Mouse (Mus musculus) right cerebral cortex, postnatal 4 days (tissue): Measurements from ENCODE around the gene Adarb1.

Source experiments
- DNase-seq: peaks from one replicate; pipeline ENCODE4 v3.0.0-alpha.2; 2022

Gene Adarb1

DNA sequence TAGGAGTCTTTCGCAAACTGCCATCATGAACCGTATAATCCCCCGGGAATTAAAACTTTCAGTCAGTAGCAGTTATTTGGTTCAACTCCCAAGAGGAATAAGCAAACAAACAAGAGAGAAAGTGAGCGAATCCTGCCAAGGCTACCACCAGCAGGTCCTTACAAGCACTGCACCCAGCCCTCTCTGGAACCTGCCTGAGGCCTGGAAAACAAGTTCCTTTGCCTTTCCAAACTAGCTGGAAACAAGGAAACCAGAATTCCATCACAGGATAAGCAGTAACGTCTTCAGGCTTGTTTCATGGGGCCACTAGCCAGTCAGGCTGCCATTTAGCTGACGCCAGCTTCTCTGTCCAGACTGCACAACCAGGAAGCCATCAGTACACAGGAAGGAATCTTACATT, 37.4 kb downstream of the Adarb1 start:
- no peak for DNase-seq

DNA sequence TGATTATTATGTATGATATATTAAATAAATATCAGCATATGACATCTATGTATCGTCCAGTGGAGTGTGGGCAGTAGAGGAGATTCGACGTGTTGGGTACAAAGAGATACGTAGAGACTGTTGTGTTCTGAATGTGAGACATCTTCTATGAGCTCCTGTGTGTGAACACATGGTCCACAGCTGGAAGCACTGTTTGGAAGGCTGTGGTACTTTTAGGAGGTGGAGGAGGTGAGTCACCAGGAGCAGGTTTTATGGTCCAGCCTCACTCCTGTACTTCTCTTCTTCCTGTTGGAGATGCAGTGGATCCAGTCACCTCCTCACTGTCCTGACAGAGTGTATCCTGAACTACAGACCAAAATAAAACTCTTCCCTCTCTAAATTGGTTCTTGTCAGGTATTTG, 38.9 kb downstream of the Adarb1 start:
- DNase-seq, result no peak

DNA sequence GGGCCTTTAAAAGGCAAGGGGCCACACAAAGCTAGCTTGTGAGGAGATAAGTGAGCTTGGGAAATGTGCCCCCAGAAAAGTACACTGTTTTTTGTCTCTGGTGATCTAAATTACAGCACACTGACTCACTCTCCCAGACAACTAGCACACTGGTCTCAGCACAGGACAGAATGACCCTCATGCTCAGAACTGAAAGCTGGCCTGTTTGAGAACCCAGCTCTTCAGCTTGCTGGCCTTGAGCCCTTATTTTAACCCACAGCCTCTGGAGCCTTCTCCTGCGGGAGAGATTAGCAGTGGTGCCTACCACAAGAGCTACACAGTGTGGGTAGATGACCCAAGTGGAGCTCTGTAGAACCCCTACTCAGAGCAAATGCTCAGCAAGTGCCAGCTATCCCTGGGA, 42.0 kb downstream of the Adarb1 start:
- DNase-seq, result no peak

- DNase-seq, result no peak
These were observed 43.1 kb downstream of the Adarb1 start for GRCm38 (mm10) chr10:77374948-77375347.

GRCm38 (mm10) chr10:77374407-77374806, 43.7 kb downstream of the Adarb1 start:
- no peak for DNase-seq

GRCm38 (mm10) chr10:77370129-77370528, 47.9 kb downstream of the Adarb1 start:
- no peak for DNase-seq

DNA sequence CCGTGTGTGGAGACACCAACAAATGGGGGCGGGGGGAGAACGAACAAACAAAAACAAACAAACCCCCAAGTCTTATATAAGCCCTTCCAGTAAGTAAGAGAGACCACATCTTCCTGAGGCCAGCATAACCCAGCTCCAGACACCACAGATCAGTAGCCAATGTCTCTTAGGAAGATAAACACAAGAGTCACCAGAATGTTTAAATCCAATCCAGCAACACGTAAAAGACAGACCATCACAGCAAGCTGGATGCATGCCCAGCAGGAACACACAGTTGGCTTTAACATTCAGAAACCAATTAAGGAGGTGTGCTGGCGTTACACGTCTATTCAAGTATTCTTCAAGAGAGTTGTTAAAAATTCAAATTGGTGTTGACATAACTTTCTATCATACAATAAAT, 50.1 kb downstream of the Adarb1 start:
- no peak for DNase-seq

- DNase-seq, result no peak
These were observed 51.1 kb downstream of the Adarb1 start for GRCm38 (mm10) chr10:77366959-77367358.

DNA sequence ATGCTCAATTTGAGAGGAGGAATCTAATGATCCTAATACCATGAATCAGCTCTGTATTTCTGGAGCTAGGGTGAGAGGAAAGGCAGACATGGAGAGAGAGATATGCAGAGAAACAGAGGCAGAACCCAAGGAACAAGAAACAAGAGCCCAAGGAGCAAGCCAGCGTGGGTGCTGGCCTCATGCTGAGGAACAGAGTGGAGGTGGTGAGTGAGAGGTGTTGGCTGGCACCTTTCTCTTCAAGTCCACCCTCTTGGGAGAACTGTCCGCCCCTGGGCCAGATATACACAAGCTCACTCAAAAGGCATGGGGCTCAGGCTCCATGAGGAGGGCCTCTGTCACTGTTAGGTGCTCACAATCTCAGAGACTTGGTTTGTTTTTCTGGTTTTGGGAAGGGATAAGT, 52.9 kb downstream of the Adarb1 start:
- DNase-seq, result no peak

DNA sequence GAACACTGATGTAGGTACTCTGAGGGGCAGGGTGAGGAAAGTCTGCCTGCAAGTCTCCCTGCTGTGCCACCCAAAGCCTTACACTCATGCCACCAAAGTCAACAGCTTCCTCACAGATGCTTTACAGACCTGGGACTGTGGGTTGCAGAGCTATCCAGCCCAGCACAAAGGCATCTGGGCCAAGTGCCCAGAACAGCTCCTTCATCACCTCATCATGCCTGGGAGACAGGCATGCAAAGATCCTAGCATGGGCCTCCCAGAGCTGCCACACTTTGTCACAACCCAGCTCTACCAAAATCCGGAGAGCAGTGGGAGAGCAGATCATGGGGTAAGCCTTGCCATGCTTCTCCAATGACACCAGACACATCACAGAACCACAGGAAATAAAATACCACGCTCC, 57.6 kb downstream of the Adarb1 start:
- no peak for DNase-seq

DNA sequence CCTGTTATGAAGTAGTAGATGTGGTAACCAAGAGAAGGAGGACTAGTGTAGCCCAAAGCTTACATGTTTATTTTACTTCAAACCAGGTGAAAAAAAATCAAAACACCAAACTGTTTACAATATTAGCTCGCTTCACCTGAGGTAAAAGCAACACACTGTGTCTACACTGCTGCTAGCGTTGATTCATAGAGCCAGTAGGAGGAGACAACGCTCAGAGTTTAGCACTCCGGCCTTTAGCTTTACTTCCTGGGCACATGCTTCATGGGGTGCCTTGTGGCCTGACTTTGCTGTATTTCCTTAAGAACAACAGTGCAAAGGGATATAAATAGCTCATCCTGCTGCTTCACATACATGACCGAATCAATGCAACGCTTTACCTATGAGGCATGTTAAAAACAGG, 60.1 kb downstream of the Adarb1 start:
- no peak for DNase-seq

DNA sequence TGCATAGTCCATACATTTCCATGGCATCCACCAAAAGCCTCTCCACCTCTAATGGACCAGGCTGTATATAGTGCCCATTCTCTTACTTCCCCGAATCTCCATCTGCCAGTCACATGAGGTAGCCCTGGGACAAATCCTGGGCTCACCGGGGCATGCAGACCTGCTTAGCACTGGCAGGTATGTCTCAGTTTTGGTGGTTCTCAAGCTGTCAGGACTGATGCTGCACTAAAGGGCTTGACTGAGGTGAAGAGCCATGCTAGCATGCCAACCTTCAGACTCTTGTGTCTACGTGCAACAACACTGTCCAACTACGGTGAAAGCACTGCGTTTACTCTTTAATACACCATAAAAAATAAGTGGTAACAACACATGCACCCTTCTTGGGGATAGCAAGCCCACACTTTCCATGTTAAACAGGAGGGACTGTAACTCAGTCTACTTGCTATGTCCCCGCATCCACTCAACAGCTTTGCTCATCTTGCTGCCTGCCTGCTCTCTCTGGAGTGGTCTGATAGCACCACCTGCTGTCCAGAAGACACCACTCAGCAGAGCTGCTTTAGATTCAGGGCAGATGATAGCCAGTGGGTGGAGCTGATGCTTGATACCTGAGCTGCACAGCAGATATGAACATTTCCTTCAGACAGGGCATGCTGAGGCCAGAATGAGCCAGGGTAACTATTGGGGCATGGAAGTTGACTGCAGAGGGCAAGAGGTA, 64.9 kb downstream of the Adarb1 start:
- DNase-seq, result peak; percentile 75

DNA sequence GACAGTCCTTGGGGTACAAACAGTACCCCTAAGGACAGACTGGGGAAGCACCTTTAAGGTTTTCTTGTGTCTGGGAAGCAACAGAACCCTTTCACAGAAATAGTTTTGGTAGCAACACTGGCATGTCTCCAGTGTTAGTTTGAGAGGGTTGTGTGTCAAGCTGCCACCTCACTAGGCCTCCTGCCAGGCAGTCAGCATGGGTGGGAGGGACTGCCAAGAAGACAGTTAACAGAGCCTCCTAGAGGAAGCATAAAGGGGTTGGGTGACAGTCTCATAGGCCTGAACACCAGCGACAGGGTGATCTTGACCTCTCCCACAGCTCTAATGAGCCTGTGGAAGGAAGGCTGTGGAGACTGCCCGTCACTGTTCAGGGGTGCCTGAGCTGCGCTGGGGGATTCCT, 75.2 kb downstream of the Adarb1 start:
- peak; percentile 39 for DNase-seq

DNA sequence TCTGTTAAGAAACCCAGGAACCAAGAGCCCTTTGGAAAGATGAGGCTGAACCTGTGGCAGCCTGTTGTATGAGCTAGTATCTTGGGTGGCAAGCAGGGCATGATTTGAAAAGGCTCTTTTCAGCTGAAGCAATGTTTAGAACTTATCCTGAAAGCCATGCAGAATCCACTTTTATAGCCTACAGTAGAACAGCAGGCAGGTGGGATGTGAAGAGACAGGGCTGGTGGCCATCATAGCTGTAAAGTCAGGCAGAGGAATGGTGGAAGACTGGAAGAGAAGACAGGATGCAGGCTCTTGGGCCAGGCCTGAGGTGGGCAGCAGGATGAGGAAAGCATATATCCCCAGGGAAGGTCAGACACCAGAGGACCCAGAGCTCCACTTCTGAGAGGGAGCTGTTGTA, 76.4 kb downstream of the Adarb1 start:
- no peak for DNase-seq

GRCm38 (mm10) chr10:77341059-77341458, 77.0 kb downstream of the Adarb1 start:
- no peak for DNase-seq

- peak; percentile 50 for DNase-seq
These were observed 78.2 kb downstream of the Adarb1 start for GRCm38 (mm10) chr10:77339871-77340341.

- no peak for DNase-seq
These were observed 84.6 kb downstream of the Adarb1 start for GRCm38 (mm10) chr10:77333518-77333917.

- no peak for DNase-seq
These were observed 88.5 kb downstream of the Adarb1 start for GRCm38 (mm10) chr10:77329446-77330094.

DNA sequence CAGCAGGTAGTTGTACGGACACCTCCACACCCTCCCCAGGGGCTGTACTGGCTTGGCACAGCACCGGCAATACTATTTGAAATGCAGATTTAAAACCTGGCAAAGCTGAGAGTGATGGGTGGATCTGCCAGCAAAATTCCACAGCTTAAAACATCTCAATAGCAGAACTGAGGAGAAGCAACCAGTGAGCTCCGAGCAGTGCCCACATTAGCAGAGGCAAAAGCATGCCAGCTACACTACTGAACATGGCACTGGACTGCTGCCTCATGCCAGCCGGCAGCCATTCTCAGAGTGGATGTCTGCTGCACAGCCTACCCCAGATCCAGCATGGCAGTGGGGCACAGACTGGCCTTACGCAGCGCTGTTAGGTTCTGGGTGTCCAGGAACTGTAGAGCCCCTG, 93.4 kb downstream of the Adarb1 start:
- no peak for DNase-seq

GRCm38 (mm10) chr10:77321611-77322010, 96.5 kb downstream of the Adarb1 start:
- DNase-seq, result no peak

GRCm38 (mm10) chr10:77321001-77321400, 97.1 kb downstream of the Adarb1 start:
- no peak for DNase-seq

DNA sequence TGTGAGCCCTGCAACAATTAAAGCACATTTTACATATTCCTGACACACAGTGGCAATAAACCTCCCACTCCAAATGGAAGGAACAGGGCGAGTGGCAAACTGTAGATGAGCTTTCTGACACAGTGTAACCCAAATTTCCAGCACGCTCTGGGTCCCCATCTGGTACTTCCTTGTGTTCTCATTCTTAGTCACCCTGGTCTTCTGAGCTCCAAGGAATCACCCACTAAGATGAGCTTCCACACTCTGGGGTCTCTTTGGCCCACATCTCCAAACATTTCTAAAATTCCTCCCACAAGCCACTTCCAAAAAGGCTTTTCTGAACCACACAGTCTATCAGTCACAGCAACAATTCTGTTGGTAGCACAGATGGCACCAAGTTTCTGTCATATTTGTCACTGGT, 102.4 kb downstream of the Adarb1 start:
- DNase-seq, result no peak

GRCm38 (mm10) chr10:77314711-77315266, 103.3 kb downstream of the Adarb1 start:
- no peak for DNase-seq

DNA sequence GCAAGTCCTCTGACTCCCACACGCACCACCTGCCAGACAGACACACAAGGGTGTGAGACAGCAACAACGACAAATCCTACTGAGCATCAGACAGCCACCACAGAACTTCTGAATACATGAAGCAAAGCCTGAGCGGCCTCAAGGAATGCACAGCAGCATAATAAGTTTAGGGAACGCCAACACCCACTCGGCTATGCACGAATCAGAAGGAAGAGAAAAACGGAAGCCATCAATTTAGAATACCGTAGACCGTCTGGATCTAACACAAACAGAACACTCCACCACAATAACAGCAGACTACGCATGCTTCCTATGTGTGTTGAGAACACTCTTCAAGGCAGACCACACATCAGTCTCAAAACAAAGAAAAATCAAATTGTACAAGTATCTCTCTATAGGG, 109.1 kb downstream of the Adarb1 start:
- DNase-seq, result no peak
